Mouse (Mus musculus): ENCODE results near the gene Ap2b1. TPM values are rescaled to one million over a fixed set of nuclear protein-coding genes. Genes with fewer than 3 reads are reported as not detected.

Gene Ap2b1
- polyA plus RNA-seq, 1 experiment from 2014 or later = 20.0 TPM

DNA sequence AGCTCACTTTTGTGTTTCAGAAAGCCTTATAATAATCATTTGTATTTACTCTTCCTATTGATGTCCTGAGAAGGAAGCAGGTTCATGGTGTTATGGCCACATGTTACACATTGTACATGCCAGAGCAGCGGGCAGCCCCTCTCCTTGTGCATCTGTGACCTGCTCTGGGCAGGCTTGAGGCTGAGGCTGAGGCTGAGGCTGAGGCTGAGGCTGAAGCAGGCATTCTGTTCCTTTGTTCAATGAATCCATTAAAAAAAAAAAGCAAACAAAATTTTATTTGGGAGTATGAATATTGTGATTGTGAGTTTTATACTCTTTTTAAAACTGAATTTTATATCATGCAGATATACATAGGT, 84.7 kb downstream of the Ap2b1 start:
- Histone ChIP-seq H3K9me3 (ENCODE audit: control insufficient read depth, low read length) (no peaks in the 10 kb centered on the region), H3K27ac (replicated peaks) (no peak overlapping the region), H3K9ac (ENCODE audit: low read length) (no peak overlapping the region), H3K27me3 (ENCODE audit: control insufficient read depth, insufficient read depth, low read length) (no peaks in the 10 kb centered on the region), H3K4me2 (replicated peaks; ENCODE audit: low read depth) (no peak overlapping the region), H3K36me3 (ENCODE audit: control insufficient read depth, insufficient read depth, low read length) (peaks cover 2% of the 10 kb centered on the region; the same call in 1 of the 2 replicates), H3K4me3 (ENCODE audit: low read depth, low read length) (no peak overlapping the region), H3K4me1 (replicated peaks; ENCODE audit: control insufficient read depth, insufficient read depth) (no peaks in the 10 kb centered on the region)
- TF ChIP-seq EP300 (optimal IDR thresholded peaks at IDR 0.05) = no peak
- no peak for TF ChIP-seq CTCF (IDR thresholded peaks at IDR 0.05; ENCODE audit: low read depth)
- no peak for ATAC-seq (ENCODE audit: low FRiP score, low TSS enrichment)
- DNase-seq (ENCODE audit: low spot score) = no peak
- WGBS = 86% methylated on average over 1 of the region's 1 CpGs

DNA sequence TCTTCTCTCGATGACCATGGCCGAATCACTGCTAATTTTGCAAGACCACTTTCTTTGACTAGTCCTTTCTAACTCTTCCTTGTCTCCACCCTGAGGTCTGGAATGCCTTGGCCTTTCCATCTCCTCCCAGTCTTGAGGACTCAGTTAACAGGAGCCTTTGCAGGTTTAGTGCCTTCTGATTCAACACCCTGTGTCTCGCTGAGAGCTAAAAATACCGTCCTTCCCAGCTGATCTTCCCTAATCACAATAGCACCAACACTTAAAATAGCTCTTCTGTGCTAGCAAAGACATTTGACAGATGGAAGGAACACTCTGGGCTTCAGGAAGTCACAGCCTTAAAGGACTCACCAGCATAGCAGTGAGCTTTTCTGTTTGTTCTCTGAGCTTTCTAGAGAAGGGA, 94.2 kb downstream of the Ap2b1 start:
- Histone ChIP-seq H3K4me3 (ENCODE audit: low read depth, low read length) (no peak overlapping the region), H3K4me1 (replicated peaks; ENCODE audit: control insufficient read depth, insufficient read depth) (no peaks in the 10 kb centered on the region), H3K4me2 (replicated peaks; ENCODE audit: low read depth) (no peak overlapping the region), H3K36me3 (ENCODE audit: control insufficient read depth, insufficient read depth, low read length) (peaks cover 17% of the 10 kb centered on the region), H3K27me3 (ENCODE audit: control insufficient read depth, insufficient read depth, low read length) (no peaks in the 10 kb centered on the region), H3K9me3 (ENCODE audit: control insufficient read depth, low read length) (no peaks in the 10 kb centered on the region), H3K9ac (ENCODE audit: low read length) (no peak overlapping the region), H3K27ac (replicated peaks) (no peak overlapping the region)
- TF ChIP-seq EP300 (optimal IDR thresholded peaks at IDR 0.05) (no peak), CTCF (IDR thresholded peaks at IDR 0.05; ENCODE audit: low read depth) (no peak)
- 88% methylated on average over 4 of the region's 4 CpGs for WGBS
- no peak for DNase-seq (ENCODE audit: low spot score)
- ATAC-seq (ENCODE audit: low FRiP score, low TSS enrichment) = no peak

DNA sequence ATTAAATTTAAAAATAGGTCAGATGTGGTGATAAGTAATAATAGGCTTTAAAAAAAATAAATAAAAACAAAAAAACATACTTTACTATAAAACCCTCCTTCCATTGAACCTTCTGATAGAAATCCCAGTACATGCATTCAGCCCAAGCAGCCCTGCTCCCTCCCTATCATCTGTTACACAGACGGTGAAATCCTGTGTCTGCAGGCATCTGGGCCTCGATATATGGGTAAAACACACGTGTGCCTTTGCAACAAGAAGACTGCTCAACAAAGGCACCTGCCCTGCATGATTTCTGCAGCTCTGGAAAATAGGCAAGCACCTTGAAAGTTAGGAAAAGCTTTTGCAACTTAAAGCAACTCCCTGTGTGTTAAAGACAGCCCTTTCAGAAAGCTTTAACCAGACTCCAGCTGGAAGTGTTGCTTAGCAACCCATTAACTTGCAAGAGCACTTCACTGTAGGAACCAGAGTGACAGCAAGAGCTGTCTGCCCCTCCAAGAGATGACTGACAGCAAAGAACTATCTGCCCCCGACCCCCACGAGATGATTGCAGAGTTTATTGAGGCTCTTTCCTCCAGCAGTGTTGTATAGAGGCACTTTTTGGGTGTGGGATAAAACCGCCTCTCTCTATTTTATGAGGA, 96.1 kb downstream of the Ap2b1 start:
- TF ChIP-seq CTCF (IDR thresholded peaks at IDR 0.05; ENCODE audit: low read depth) (no peak), EP300 (optimal IDR thresholded peaks at IDR 0.05) (no peak)
- ATAC-seq (ENCODE audit: low FRiP score, low TSS enrichment) = no peak
- Histone ChIP-seq H3K9me3 (ENCODE audit: control insufficient read depth, low read length) (no peaks in the 10 kb centered on the region), H3K4me2 (replicated peaks; ENCODE audit: low read depth) (no peak overlapping the region), H3K4me1 (replicated peaks; ENCODE audit: control insufficient read depth, insufficient read depth) (no peaks in the 10 kb centered on the region), H3K27ac (replicated peaks) (no peak overlapping the region), H3K4me3 (ENCODE audit: low read depth, low read length) (no peak overlapping the region), H3K27me3 (ENCODE audit: control insufficient read depth, insufficient read depth, low read length) (no peaks in the 10 kb centered on the region), H3K9ac (ENCODE audit: low read length) (no peak overlapping the region), H3K36me3 (ENCODE audit: control insufficient read depth, insufficient read depth, low read length) (peaks cover 18% of the 10 kb centered on the region)
- 65% methylated on average over 6 of the region's 6 CpGs for WGBS
- no peak for DNase-seq (ENCODE audit: low spot score)

DNA sequence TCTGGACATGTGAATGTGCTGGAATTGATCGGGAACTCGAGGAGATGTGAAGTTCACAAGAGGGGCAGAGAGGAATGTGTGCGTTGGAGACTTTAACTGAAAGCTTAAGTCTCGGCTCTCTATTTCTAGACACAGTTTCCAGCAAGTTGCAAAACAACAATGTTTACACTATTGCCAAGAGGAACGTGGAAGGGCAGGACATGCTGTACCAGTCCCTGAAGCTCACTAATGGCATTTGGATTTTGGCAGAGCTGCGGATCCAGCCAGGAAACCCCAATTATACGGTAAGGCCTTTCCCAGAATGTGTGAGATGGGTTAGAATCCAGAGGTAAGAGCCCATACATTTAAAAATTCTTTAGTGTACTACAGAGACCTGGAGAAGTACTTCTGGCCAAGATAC, 98.8 kb downstream of the Ap2b1 start:
- Histone ChIP-seq H3K36me3 (ENCODE audit: control insufficient read depth, insufficient read depth, low read length) (peaks cover 18% of the 10 kb centered on the region), H3K9ac (ENCODE audit: low read length) (no peak overlapping the region), H3K4me2 (replicated peaks; ENCODE audit: low read depth) (no peak overlapping the region), H3K9me3 (ENCODE audit: control insufficient read depth, low read length) (no peaks in the 10 kb centered on the region), H3K27me3 (ENCODE audit: control insufficient read depth, insufficient read depth, low read length) (no peaks in the 10 kb centered on the region), H3K27ac (replicated peaks) (no peak overlapping the region), H3K4me1 (replicated peaks; ENCODE audit: control insufficient read depth, insufficient read depth) (no peaks in the 10 kb centered on the region), H3K4me3 (ENCODE audit: low read depth, low read length) (no peak overlapping the region)
- TF ChIP-seq EP300 (optimal IDR thresholded peaks at IDR 0.05) (no peak), CTCF (IDR thresholded peaks at IDR 0.05; ENCODE audit: low read depth) (no peak)
- 87% methylated on average over 7 of the region's 7 CpGs for WGBS
- ATAC-seq (ENCODE audit: low FRiP score, low TSS enrichment) (no peak), DNase-seq (ENCODE audit: low spot score) (no peak)

DNA sequence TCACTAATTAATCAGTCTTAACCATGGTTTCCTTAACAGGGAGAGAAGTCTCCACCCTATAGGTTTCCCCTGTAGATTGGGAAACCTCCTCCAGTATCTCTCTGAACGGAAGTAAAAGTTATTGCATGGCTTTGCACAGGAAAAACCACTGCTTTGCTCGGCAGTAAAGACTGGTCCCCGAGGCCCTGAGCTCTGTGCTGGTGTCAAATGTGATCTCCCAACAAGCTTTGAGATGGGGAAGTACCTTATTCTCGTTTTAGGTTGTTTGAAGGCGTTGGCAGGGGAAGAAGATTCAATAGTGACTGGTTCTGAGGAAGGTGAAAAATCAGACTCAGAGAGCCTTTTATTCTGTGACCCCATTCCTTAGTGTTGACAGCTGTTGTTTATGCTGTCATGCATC, 99.9 kb downstream of the Ap2b1 start:
- Histone ChIP-seq H3K4me1 (replicated peaks; ENCODE audit: control insufficient read depth, insufficient read depth) (no peaks in the 10 kb centered on the region), H3K27ac (replicated peaks) (no peak overlapping the region), H3K27me3 (ENCODE audit: control insufficient read depth, insufficient read depth, low read length) (no peaks in the 10 kb centered on the region), H3K9me3 (ENCODE audit: control insufficient read depth, low read length) (no peaks in the 10 kb centered on the region), H3K4me2 (replicated peaks; ENCODE audit: low read depth) (no peak overlapping the region), H3K4me3 (ENCODE audit: low read depth, low read length) (no peak overlapping the region), H3K36me3 (ENCODE audit: control insufficient read depth, insufficient read depth, low read length) (peaks cover 20% of the 10 kb centered on the region), H3K9ac (ENCODE audit: low read length) (no peak overlapping the region)
- ATAC-seq (ENCODE audit: low FRiP score, low TSS enrichment) (no peak), DNase-seq (ENCODE audit: low spot score) (no peak)
- TF ChIP-seq CTCF (IDR thresholded peaks at IDR 0.05; ENCODE audit: low read depth) (no peak), EP300 (optimal IDR thresholded peaks at IDR 0.05) (no peak)
- 83% methylated on average over 5 of the region's 5 CpGs for WGBS

DNA sequence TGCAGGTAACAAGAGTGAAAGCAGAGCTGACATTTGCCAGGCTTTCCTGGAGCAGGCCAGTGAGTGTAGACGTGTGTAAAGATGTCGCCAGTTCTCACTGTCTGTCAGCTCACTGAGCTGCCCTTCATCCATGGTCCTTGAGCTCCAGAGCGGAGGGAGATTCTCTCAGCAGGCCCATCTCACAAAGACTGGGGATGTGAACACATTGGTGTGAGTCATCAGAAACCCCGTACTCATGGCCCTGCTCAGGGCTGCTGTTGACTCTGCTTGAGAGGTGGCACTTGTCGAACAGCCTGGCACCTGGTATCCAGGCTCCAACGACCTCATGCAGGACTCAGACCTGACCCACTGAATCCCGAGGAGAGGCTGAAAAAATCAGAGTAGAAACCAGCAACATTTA, 105.0 kb downstream of the Ap2b1 start:
- no peak overlapping the region for H3K27ac ChIP-seq (replicated peaks)
- no peak for DNase-seq (ENCODE audit: low spot score)
- TF ChIP-seq CTCF (IDR thresholded peaks at IDR 0.05; ENCODE audit: low read depth) (no peak), EP300 (optimal IDR thresholded peaks at IDR 0.05) (no peak)

More for the DNA sequence above, 105.0 kb downstream of the Ap2b1 start:
- H3K9ac ChIP-seq (ENCODE audit: low read length) = no peak overlapping the region
- no peak for ATAC-seq (ENCODE audit: low FRiP score, low TSS enrichment)
- no peaks in the 10 kb centered on the region for H3K4me1 ChIP-seq (replicated peaks; ENCODE audit: control insufficient read depth, insufficient read depth)
- H3K4me3 ChIP-seq (ENCODE audit: low read depth, low read length) = no peak overlapping the region
- H3K27me3 ChIP-seq (ENCODE audit: control insufficient read depth, insufficient read depth, low read length) = no peaks in the 10 kb centered on the region
- WGBS = 75% methylated on average over 7 of the region's 7 CpGs
- peaks cover 10% of the 10 kb centered on the region; the same call in 1 of the 2 replicates for H3K36me3 ChIP-seq (ENCODE audit: control insufficient read depth, insufficient read depth, low read length)
- H3K9me3 ChIP-seq (ENCODE audit: control insufficient read depth, low read length) = no peaks in the 10 kb centered on the region
- H3K4me2 ChIP-seq (replicated peaks; ENCODE audit: low read depth) = no peak overlapping the region
